Mouse (Mus musculus): ENCODE measurements around the gene Gm10439.
"Not testable (repeated sequence)": the region's sequence is repeated elsewhere in the genome, so short reads cannot be mapped to it uniquely, and the experiment has no call there.

Gene Gm10439

DNA sequence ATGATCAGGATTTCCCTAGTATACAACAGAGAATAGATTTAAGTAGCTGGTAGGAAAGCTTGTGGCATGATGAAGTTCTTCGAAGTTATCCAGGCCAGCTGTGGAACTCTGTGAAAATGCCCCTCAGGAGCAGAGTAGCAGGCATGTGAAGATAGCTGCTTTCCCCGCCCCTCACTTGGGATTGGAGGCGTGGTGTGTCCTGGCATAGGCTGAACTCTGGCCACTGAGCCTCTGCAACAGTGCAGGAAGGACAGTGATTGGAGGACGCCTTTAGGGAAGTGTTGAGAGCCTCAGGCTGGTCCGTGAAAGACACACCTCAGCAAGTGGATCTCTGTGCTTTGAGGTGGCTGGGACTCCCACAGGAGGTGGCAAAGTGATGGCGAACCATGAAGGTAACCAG, at the start of gene Gm10439:
TSS of gene Gm10439 (plus strand) at position 301 of the 400 bp plus-strand sequence.
- not testable (repeated sequence) for DNase-seq (ENCODE audit: extremely low read depth, insufficient read length, low spot score)
